Mouse (Mus musculus) splenic B cell, adult 2 months (primary cell): ENCODE results near the gene Ralgapa2.

Experiments
- DNase-seq: peaks from one replicate; pipeline ENCODE4 v3.0.0-alpha.2; 2011; ENCODE audit warnings: low read depth, low spot score
- H3K27me3 ChIP-seq: 2 replicates; pipeline ENCODE4 v1.6.1; 2012; ENCODE audit warnings: mild to moderate bottlenecking, low read length, moderate library complexity, mixed read lengths; ENCODE audit not compliant: control insufficient read depth, poor library complexity, insufficient read depth, severe bottlenecking
- H3K36me3 ChIP-seq: 2 replicates; pipeline ENCODE4 v1.6.1; 2012; ENCODE audit warnings: mild to moderate bottlenecking, low read length, moderate library complexity, mixed read lengths; ENCODE audit not compliant: control insufficient read depth, poor library complexity, insufficient read depth, severe bottlenecking

Ralgapa2 gene

GRCm38 (mm10) chr2:146265045-146265444, 247.1 kb downstream of the Ralgapa2 start:
- DNase-seq = peak; percentile 45
- Histone ChIP-seq H3K36me3 (no peaks in the 10 kb centered on the region), H3K27me3 (no peaks in the 10 kb centered on the region)

- DNase-seq = no peak
- Histone ChIP-seq H3K27me3 (no peaks in the 10 kb centered on the region), H3K36me3 (no peaks in the 10 kb centered on the region)
Observed at GRCm38 (mm10) chr2:146262966-146263365, 249.2 kb downstream of the Ralgapa2 start.

GRCm38 (mm10) chr2:146262215-146262614, 249.9 kb downstream of the Ralgapa2 start:
- Histone ChIP-seq H3K27me3 (no peaks in the 10 kb centered on the region), H3K36me3 (no peaks in the 10 kb centered on the region)
- no peak for DNase-seq

GRCm38 (mm10) chr2:146261146-146261545, 251.0 kb downstream of the Ralgapa2 start:
- H3K36me3 ChIP-seq = no peaks in the 10 kb centered on the region
- DNase-seq = no peak
- H3K27me3 ChIP-seq = no peaks in the 10 kb centered on the region

- H3K27me3 ChIP-seq = no peaks in the 10 kb centered on the region
- no peak for DNase-seq
- no peaks in the 10 kb centered on the region for H3K36me3 ChIP-seq
Observed at GRCm38 (mm10) chr2:146259787-146260560, 252.2 kb downstream of the Ralgapa2 start.

- no peak for DNase-seq
- Histone ChIP-seq H3K27me3 (no peaks in the 10 kb centered on the region), H3K36me3 (no peaks in the 10 kb centered on the region)
Observed at GRCm38 (mm10) chr2:146258736-146259469, 253.2 kb downstream of the Ralgapa2 start.

- no peak for DNase-seq
- Histone ChIP-seq H3K36me3 (no peaks in the 10 kb centered on the region), H3K27me3 (no peaks in the 10 kb centered on the region)
Observed at GRCm38 (mm10) chr2:146257609-146258008, 254.5 kb downstream of the Ralgapa2 start.

- no peaks in the 10 kb centered on the region for H3K27me3 ChIP-seq
- no peaks in the 10 kb centered on the region for H3K36me3 ChIP-seq
- no peak for DNase-seq
Observed at GRCm38 (mm10) chr2:146257037-146257436, 255.1 kb downstream of the Ralgapa2 start.

GRCm38 (mm10) chr2:146256321-146256875, 255.7 kb downstream of the Ralgapa2 start:
- H3K27me3 ChIP-seq = no peaks in the 10 kb centered on the region
- DNase-seq = peak; percentile 5
- no peaks in the 10 kb centered on the region for H3K36me3 ChIP-seq

GRCm38 (mm10) chr2:146255636-146256035, 256.5 kb downstream of the Ralgapa2 start:
- no peak for DNase-seq
- H3K36me3 ChIP-seq = no peaks in the 10 kb centered on the region
- H3K27me3 ChIP-seq = no peaks in the 10 kb centered on the region

GRCm38 (mm10) chr2:146254387-146254786, 257.8 kb downstream of the Ralgapa2 start:
- no peak for DNase-seq
- H3K27me3 ChIP-seq = no peaks in the 10 kb centered on the region
- H3K36me3 ChIP-seq = no peaks in the 10 kb centered on the region

- DNase-seq = no peak
- Histone ChIP-seq H3K27me3 (no peaks in the 10 kb centered on the region), H3K36me3 (no peaks in the 10 kb centered on the region)
Observed at GRCm38 (mm10) chr2:146250236-146250904, 261.8 kb downstream of the Ralgapa2 start.

GRCm38 (mm10) chr2:146249033-146249432, 263.1 kb downstream of the Ralgapa2 start:
- DNase-seq = no peak
- Histone ChIP-seq H3K27me3 (no peaks in the 10 kb centered on the region), H3K36me3 (no peaks in the 10 kb centered on the region)

- Histone ChIP-seq H3K27me3 (no peaks in the 10 kb centered on the region), H3K36me3 (no peaks in the 10 kb centered on the region; the same call in 1 of the 2 replicates)
- no peak for DNase-seq
Observed at GRCm38 (mm10) chr2:146247576-146247975, 264.6 kb downstream of the Ralgapa2 start.
